Mouse (Mus musculus) cerebellum, postnatal 14 days (tissue): ENCODE data around the gene Dynlt1f.
"Not testable (repeated sequence)": the region's sequence is repeated elsewhere in the genome, so short reads cannot be mapped to it uniquely, and the experiment has no call there.

Experiments
- DNase-seq, 2 experiments: peaks; one replicate each; pipeline ENCODE4 v3.0.0; 2021; ENCODE audit warnings: mixed read lengths in 2 of 2

The Dynlt1f gene

GRCm38 (mm10) chr17:6621976-6622375, 33.7 kb downstream of the Dynlt1f start:
- peak in 1 of 2 experiments; percentile 19 for DNase-seq

GRCm38 (mm10) chr17:6620730-6621451, 34.8 kb downstream of the Dynlt1f start:
- DNase-seq: peak; percentile 40 to 59

- DNase-seq: not testable (repeated sequence)
Measured at GRCm38 (mm10) chr17:6620035-6620434, 35.7 kb downstream of the Dynlt1f start.

- peak; percentile 27 to 41 for DNase-seq
Measured at GRCm38 (mm10) chr17:6619271-6619670, 36.4 kb downstream of the Dynlt1f start.

GRCm38 (mm10) chr17:6617689-6618400, 37.9 kb downstream of the Dynlt1f start:
- not testable (repeated sequence) for DNase-seq

- not testable (repeated sequence) for DNase-seq
Measured at GRCm38 (mm10) chr17:6616731-6617130, 39.0 kb downstream of the Dynlt1f start.

GRCm38 (mm10) chr17:6614316-6614715, 41.4 kb downstream of the Dynlt1f start:
- not testable (repeated sequence) for DNase-seq

- DNase-seq: not testable (repeated sequence)
Measured at GRCm38 (mm10) chr17:6613524-6613923, 42.2 kb downstream of the Dynlt1f start.

GRCm38 (mm10) chr17:6605347-6605746, 50.4 kb downstream of the Dynlt1f start:
- not testable (repeated sequence) for DNase-seq

GRCm38 (mm10) chr17:6602205-6602604, 53.5 kb downstream of the Dynlt1f start:
- not testable (repeated sequence) for DNase-seq

GRCm38 (mm10) chr17:6601204-6601911, 54.3 kb downstream of the Dynlt1f start, which contains the start of gene Dynlt1c:
Gene Dynlt1c, plus strand, starts transcription at chr17:6601671.
- peak; percentile 83 to 84 for DNase-seq

- not testable (repeated sequence) for DNase-seq
Measured at GRCm38 (mm10) chr17:6600216-6600911, 55.3 kb downstream of the Dynlt1f start.

- DNase-seq: not testable (repeated sequence)
Measured at GRCm38 (mm10) chr17:6598356-6598755, 57.3 kb downstream of the Dynlt1f start.
